Mouse (Mus musculus) E14TG2a.4 (cell line): Measurements from ENCODE around the gene Slc25a21.

Experiments
- CTCF ChIP-seq: conservative IDR thresholded peaks from 2 replicates; pipeline ENCODE4 v1.5.1; 2014; ENCODE audit warnings: low read length
- POU5F1 ChIP-seq: IDR thresholded peaks from 2 replicates; pipeline ENCODE4 v1.6.1; 2014; ENCODE audit warnings: low read length, borderline replicate concordance

GRCm38 (mm10) chr12:56669451-56670122, 527.7 kb downstream of the Slc25a21 start:
- TF ChIP-seq CTCF, result no peak
- no peak for TF ChIP-seq POU5F1
